Mouse (Mus musculus): ENCODE results near the gene Foxi1. TPM values are rescaled to one million over a fixed set of nuclear protein-coding genes. Genes with fewer than 3 reads are reported as not detected.

The Foxi1 gene
- 0.21 to 0.29 TPM in 2 of 4 replicates, not detected in the others for total RNA-seq (2023; ENCODE audit: inconsistent age)

GRCm38 (mm10) chr11:34207989-34208388 lies at the start of gene Foxi1:
Gene Foxi1, minus strand, starts transcription at chr11:34208089.

Other genes starting within 250 kb of the Foxi1 start
- not detected in 4 replicates for gene Kcnmb1, start 245.1 kb downstream of the Foxi1 start, total RNA-seq (2023; ENCODE audit: inconsistent age)
- gene Kcnip1, start 214.9 kb downstream of the Foxi1 start, total RNA-seq (2023; ENCODE audit: inconsistent age), result not detected in 4 replicates
- gene Lcp2, start 161.2 kb downstream of the Foxi1 start, total RNA-seq (2023; ENCODE audit: inconsistent age), result 1.4 to 6.4 TPM (median 2.0 TPM) in 4 replicates
- gene 4930469K13Rik, start 109.5 kb downstream of the Foxi1 start, total RNA-seq (2023; ENCODE audit: inconsistent age), result not detected in 4 replicates
- gene Fam196b, start 106.7 kb upstream of the Foxi1 start, total RNA-seq (2023; ENCODE audit: inconsistent age), result not detected in 4 replicates

All from B cell, adult (primary cell).